Mouse (Mus musculus) ES-E14 (cell line): ENCODE data around the gene B4galt1. TPM values are rescaled to one million over a fixed set of nuclear protein-coding genes. Genes with fewer than 3 reads are reported as not detected.
A peak's percentile ranks its signal among the peaks of the same experiment; 100 is the strongest.

Source experiments
- DNase-seq: peaks from one replicate; pipeline ENCODE4 v3.0.0-alpha.2; 2013; ENCODE audit warnings: low read depth, low spot score
- H3K27ac ChIP-seq: 2 replicates; pipeline ENCODE4 v1.5.1; 2012; ENCODE audit warnings: low read depth, mild to moderate bottlenecking, low read length, moderate library complexity, mixed read lengths; ENCODE audit not compliant: poor library complexity, insufficient read depth, severe bottlenecking
- H3K36me3 ChIP-seq: 2 replicates; pipeline ENCODE4 v1.6.1; 2012; ENCODE audit warnings: mild to moderate bottlenecking, low read length, moderate library complexity, mixed read lengths; ENCODE audit not compliant: control insufficient read depth, poor library complexity, insufficient read depth, severe bottlenecking
- H3K4me1 ChIP-seq, 2 experiments: fragments of 150-350 bp in 1 of 2; sonication (generic) in 1 of 2; 2 replicates each; pipeline ENCODE4 v1.6.1; 2012; ENCODE audit warnings: low read length in 2 of 2, mild to moderate bottlenecking in 1 of 2, mixed read lengths in 1 of 2; ENCODE audit not compliant: control insufficient read depth in 2 of 2, insufficient read depth in 2 of 2, poor library complexity in 1 of 2
- H3K4me3 ChIP-seq, 2 experiments: fragments of 150-350 bp in 1 of 2; sonication (generic) in 1 of 2; 2 replicates each; pipeline ENCODE4 v1.5.1; 2012; ENCODE audit warnings: low read length in 2 of 2, low read depth in 1 of 2, mild to moderate bottlenecking in 1 of 2, mixed read lengths in 1 of 2; ENCODE audit not compliant: insufficient read depth in 1 of 2, poor library complexity in 1 of 2, severe bottlenecking in 1 of 2
- H3K9ac ChIP-seq: 2 replicates; pipeline ENCODE4 v1.6.1; 2012; ENCODE audit warnings: low read depth, mild to moderate bottlenecking, low read length, mixed read lengths; ENCODE audit not compliant: poor library complexity, insufficient read depth, severe bottlenecking
- H3K9me3 ChIP-seq: fragments of 150-350 bp; sonication (generic); 2 replicates; pipeline ENCODE4 v1.6.1; 2012; ENCODE audit warnings: low read depth, mild to moderate bottlenecking, low read length; ENCODE audit not compliant: control insufficient read depth, insufficient read depth
- CHD2 ChIP-seq: IDR thresholded peaks from 2 replicates; pipeline ENCODE4 v1.6.1; 2014; ENCODE audit warnings: mild to moderate bottlenecking, low read depth, low read length, inconsistent platforms
- HCFC1 ChIP-seq: IDR thresholded peaks from 2 replicates; pipeline ENCODE4 v1.6.1; 2012; ENCODE audit warnings: low read length, inconsistent platforms, borderline replicate concordance; ENCODE audit not compliant: insufficient read depth
- MAFK ChIP-seq: IDR thresholded peaks from 2 replicates; pipeline ENCODE4 v1.6.1; 2014; ENCODE audit warnings: mild to moderate bottlenecking, low read depth, low read length, inconsistent platforms; ENCODE audit not compliant: insufficient read depth
- ZC3H11A ChIP-seq: IDR thresholded peaks from 2 replicates; pipeline ENCODE4 v1.6.1; 2012; ENCODE audit warnings: low read depth, mild to moderate bottlenecking, inconsistent platforms, low read length, borderline replicate concordance
- ZNF384 ChIP-seq: IDR thresholded peaks from 2 replicates; pipeline ENCODE4 v1.6.1; 2012; ENCODE audit warnings: low read depth, low read length, inconsistent platforms
- in situ Hi-C, 2 experiments: fragments of 600-800 bp; cut with MboI; formaldehyde crosslinking; loops; one replicate each; pipeline ENCODE4 v1.15.1; 2025; ENCODE audit warnings: low sequenced_read_pairs in 2 of 2, inconsistent platforms in 1 of 2; ENCODE audit not compliant: unreplicated experiment in 2 of 2
- total RNA-seq: library from RNA; depleted of rRNA; stranded (reverse); fragments of 300-350 nt; gene quantifications from 2 replicates; pipeline ENCODE4 v1.2.3, GENCODE M21; 2012

The B4galt1 gene
- total RNA-seq, 1 experiment, result 29.2 TPM

DNA sequence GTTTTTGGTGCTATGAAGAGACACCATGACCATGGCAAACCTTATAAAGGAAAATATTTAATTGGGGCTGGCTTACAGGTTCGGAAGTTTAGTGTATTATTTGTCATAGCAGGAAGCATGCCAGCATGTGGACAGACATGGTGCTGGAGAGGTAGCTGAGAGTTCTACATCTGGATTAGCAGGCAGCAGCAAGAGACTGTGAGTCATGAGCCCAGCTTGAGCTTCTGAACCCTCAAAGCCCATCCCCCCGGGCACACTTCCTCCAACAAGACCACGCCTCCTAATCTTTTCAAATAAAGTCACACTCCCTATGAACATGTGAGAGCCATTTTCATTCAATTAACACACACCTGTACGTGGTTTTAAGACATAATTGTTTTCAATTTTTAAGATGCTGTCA lies 77.4 kb downstream of the B4galt1 start:
- no peak for TF ChIP-seq MAFK
- no peak for TF ChIP-seq ZNF384
- TF ChIP-seq HCFC1, result no peak
- TF ChIP-seq CHD2, result no peak
- no peak for TF ChIP-seq ZC3H11A
- H3K9me3 ChIP-seq, result no peaks in the 10 kb centered on the region
- 0 out of 2 replicates have a peak overlapping the region, but pooled peaks have one; percentile 24 for H3K27ac ChIP-seq
- H3K4me1 ChIP-seq, result peaks cover 11 to 26% of the 10 kb centered on the region in 2 experiments
- H3K4me3 ChIP-seq, result no peak overlapping the region
- in situ Hi-C loops, result loop anchor here in 1 of 2 experiments (5.0 kb wide), 1 partner anchor 121 kb away; no protein-coding TSS in a partner anchor
- H3K36me3 ChIP-seq, result no peaks in the 10 kb centered on the region
- DNase-seq, result no peak
- H3K9ac ChIP-seq, result no peak overlapping the region

DNA sequence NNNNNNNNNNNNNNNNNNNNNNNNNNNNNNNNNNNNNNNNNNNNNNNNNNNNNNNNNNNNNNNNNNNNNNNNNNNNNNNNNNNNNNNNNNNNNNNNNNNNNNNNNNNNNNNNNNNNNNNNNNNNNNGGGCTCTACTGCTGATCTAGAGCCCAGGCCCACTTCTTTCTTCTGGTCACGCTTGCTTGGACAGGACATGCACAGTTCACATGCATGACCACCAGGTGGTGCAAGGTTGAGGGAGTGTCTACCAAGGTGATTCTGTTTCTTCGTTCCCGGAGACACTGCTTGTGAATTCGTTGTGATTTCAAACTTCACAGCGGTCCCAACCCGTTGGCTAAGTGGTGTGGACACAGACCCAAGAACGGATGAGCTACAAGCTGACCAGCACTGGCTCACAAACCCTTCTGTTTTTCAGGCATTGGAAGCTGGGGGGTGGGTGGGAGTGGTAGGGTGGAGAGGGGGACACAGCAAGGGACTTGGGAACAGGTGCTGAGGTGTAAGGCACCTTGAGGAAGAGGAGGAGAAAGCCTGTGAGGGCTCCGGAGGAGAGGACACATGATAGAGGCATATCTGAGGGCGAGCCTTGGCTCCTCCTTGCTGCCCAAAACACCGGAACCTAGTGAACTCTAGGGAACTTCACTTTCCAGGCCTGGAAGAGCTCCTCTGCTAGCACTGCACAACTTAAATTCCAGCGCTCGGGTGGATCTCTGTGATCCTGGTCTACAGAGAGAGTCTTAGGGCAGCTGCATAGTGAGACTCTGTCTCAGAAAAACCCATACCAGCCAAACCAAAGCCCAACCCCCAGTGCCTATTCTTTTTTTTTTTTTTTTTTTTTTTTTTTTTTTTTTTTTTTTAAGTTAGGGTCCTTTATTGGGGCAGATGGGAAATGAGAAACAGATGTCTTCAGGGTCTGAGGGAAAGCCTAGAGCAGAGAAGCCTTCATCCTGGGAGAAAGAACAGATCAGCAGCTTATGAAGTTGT lies 79.2 kb downstream of the B4galt1 start:
- no peaks in the 10 kb centered on the region for H3K36me3 ChIP-seq
- H3K27ac ChIP-seq, result peak overlapping the region; percentile 45
- H3K4me1 ChIP-seq, result peaks cover 6 to 24% of the 10 kb centered on the region in 2 experiments; a peak in 3 of 4 replicates
- DNase-seq, result no peak
- peak overlapping the region; percentile 47; the same call in 1 of the 2 replicates for H3K9ac ChIP-seq
- TF ChIP-seq ZC3H11A, result peak; percentile 63; the same call in 1 of the 2 replicates
- TF ChIP-seq MAFK, result no peak
- TF ChIP-seq ZNF384, result peak; percentile 84
- H3K9me3 ChIP-seq, result no peaks in the 10 kb centered on the region
- H3K4me3 ChIP-seq, result peak overlapping the region; percentile 8 to 49; a peak in 2 of 4 replicates
- in situ Hi-C loops, result loop anchor here in 1 of 2 experiments (5.0 kb wide), 1 partner anchor 123 kb away; no protein-coding TSS in a partner anchor

DNA sequence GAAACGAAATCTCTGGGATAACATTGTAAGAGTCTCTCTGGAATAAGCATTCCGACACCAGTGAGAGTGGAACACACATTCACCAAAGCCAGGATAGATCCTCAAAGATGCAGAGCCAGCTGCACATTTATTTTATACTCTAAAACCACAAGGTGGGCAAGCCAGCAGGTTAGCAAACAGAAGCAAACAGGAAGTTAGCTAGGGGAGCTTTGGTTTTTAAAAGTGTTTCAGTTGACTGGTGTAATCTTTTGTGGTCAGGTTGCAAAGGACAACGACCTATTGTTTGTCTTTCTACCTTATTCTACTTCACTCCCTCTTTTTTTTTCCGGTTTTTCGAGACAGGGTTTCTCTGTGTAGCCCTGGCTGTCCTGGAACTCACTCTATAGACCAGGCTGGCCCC lies 93.9 kb downstream of the B4galt1 start:
- no peak for DNase-seq
- Histone ChIP-seq H3K27ac (no peak overlapping the region), H3K36me3 (no peaks in the 10 kb centered on the region; the same call in 1 of the 2 replicates), H3K9ac (no peak overlapping the region), H3K4me1 (no peaks in the 10 kb centered on the region), H3K4me3 (no peak overlapping the region), H3K9me3 (no peaks in the 10 kb centered on the region)
- in situ Hi-C loops, result no loop called here
- TF ChIP-seq ZC3H11A (no peak), MAFK (no peak), HCFC1 (no peak), ZNF384 (no peak), CHD2 (no peak)

DNA sequence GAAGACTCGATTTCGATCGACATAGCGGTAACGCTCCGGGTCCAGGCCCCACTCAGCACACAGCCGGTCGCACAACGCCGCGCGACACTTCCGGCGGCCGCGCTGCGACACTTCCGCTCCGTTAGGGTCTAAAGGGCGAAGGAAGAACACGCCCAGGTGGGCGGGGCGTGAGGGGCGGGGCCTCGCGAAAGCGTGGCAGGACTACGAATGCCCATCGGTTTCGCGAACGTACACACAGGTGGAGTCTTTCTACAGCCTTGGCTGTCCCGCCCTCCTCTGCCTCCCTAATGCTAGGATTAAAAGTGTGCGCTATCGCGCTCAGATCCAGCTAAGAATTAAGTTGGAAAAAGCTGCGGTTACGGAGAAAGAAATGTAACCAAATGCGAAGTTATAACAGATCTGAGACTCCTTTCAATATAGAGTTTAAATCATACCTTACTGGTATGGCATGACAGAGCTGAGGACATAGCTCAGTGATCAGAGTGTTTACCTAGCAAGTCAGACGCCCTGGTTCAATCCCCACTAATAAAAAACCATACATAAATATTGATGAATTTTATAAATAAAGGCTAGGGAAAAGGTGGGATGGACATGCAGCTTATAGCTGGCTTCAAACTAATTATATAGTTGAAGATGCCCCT lies 95.9 kb downstream of the B4galt1 start, which contains the start of gene Smu1:
TSS of gene Smu1 (minus strand) at position 144 of the 641 bp plus-strand sequence.
- H3K9ac ChIP-seq, result peak within 1 kb of the TSS; percentile 91

More for the DNA sequence above, 95.9 kb downstream of the B4galt1 start, which contains the start of gene Smu1:
- Histone ChIP-seq H3K9me3 (no peaks in the 10 kb centered on the region), H3K4me1 (no peaks in the 10 kb centered on the region), H3K4me3 (peak within 1 kb of the TSS; percentile 81 to 96), H3K36me3 (peaks cover 9% of the 10 kb centered on the region), H3K27ac (peak within 1 kb of the TSS; percentile 34; the same call in 1 of the 2 replicates)
- in situ Hi-C loops, result no loop called here
- TF ChIP-seq HCFC1 (peak; percentile 82), ZC3H11A (no peak), CHD2 (no peak), ZNF384 (no peak)
- DNase-seq, result peak; percentile 96
